Mouse (Mus musculus) lung, postnatal 0 days (tissue): Measurements from ENCODE around the gene Mindy3.

ENCODE experiments used
- CTCF ChIP-seq: IDR thresholded peaks from 2 replicates; pipeline ENCODE4 v1.5.1; 2016; ENCODE audit warnings: antibody characterized with exemption, mild to moderate bottlenecking
- EP300 ChIP-seq: IDR thresholded peaks from 2 replicates; pipeline ENCODE4 v1.6.1; 2016; ENCODE audit warnings: antibody characterized with exemption, mild to moderate bottlenecking, control low read depth

DNA sequence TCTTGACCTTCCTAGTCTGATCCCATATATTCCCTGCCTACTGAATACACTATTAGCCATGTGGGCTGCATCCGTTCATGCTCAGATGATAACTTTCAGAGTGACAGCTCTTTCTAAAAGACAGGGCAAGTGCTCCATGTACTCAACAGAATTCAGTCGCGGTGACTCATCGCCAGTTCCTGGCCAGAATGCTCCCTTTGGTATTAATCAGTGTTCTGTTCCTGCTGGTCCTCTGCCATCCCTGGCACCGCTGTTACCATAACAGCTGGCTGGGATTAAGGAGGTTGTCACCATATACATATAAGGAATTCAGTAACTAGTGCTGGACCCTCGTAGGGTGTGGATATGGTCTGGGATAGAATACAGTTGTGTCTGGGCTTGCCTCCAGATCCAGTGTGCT lies 93.9 kb downstream of the Mindy3 start:
- TF ChIP-seq EP300 (peak; percentile 81), CTCF (no peak)
